Mouse (Mus musculus) hindbrain, embryonic 10.5 days (tissue): ENCODE measurements around the gene Ssu72. TPM values are rescaled to one million over a fixed set of nuclear protein-coding genes. Genes with fewer than 3 reads are reported as not detected.
A peak's percentile ranks its signal among the peaks of the same experiment; 100 is the strongest.
"Not testable (repeated sequence)": the region's sequence is repeated elsewhere in the genome, so short reads cannot be mapped to it uniquely, and the experiment has no call there.

ENCODE experiments used
- DNase-seq: peaks from one replicate; pipeline ENCODE4 v3.0.0-alpha.2; 2017; ENCODE audit warnings: low spot score
- H3K27ac ChIP-seq: fragments of 300-500 bp; sonication (generic); 2 replicates; pipeline ENCODE4 v1.5.1; 2016; ENCODE audit warnings: mild to moderate bottlenecking, moderate library complexity
- H3K27me3 ChIP-seq: fragments of 300-500 bp; sonication (generic); 2 replicates; pipeline ENCODE4 v1.6.1; 2016; ENCODE audit warnings: mild to moderate bottlenecking; ENCODE audit not compliant: poor library complexity, insufficient read depth, severe bottlenecking
- H3K36me3 ChIP-seq: fragments of 300-500 bp; sonication (generic); 2 replicates; pipeline ENCODE4 v1.6.1; 2016; ENCODE audit warnings: mild to moderate bottlenecking, moderate library complexity
- H3K4me1 ChIP-seq: fragments of 300-500 bp; sonication (generic); replicated peaks from 2 replicates; pipeline ENCODE4 v1.6.1; 2016; ENCODE audit warnings: mild to moderate bottlenecking
- H3K4me3 ChIP-seq: fragments of 300-500 bp; sonication (generic); 2 replicates; pipeline ENCODE4 v1.5.1; 2016; ENCODE audit warnings: mild to moderate bottlenecking, moderate library complexity
- H3K9me3 ChIP-seq: fragments of 300-500 bp; sonication (generic); 2 replicates; pipeline ENCODE4 v1.6.1; 2016; ENCODE audit warnings: mild to moderate bottlenecking, moderate library complexity
- WGBS: fragments of 180-500 bp; shearing (Covaris S2); methylation state at CpG from one replicate; pipeline ENCODE4 v1.1.7; 2016; 5-methylcytosine and 5-hydroxymethylcytosine counted together
- polyA plus RNA-seq: library from polyadenylated mRNA; unstranded; fragments of >200 nt; fragmentation: Nextera tagmentation; extraction: Ambion mirVana; gene quantifications from 2 replicates; pipeline ENCODE4 v1.2.1, GENCODE M21; 2016

Gene Ssu72
- polyA plus RNA-seq, 1 experiment from 2014 or later = 175 TPM

GRCm38 (mm10) chr4:155710521-155711252 lies 6.1 kb downstream of the Ssu72 start:
- Histone ChIP-seq H3K9me3 (no peaks in the 10 kb centered on the region), H3K27me3 (no peaks in the 10 kb centered on the region), H3K4me1 (peaks cover 25% of the 10 kb centered on the region), H3K36me3 (peaks cover 29% of the 10 kb centered on the region), H3K27ac (no peak overlapping the region), H3K4me3 (no peak overlapping the region)
- no peak for DNase-seq
- WGBS = 73% methylated on average over 6 of the region's 6 CpGs

GRCm38 (mm10) chr4:155721668-155722083 lies 17.1 kb downstream of the Ssu72 start:
- peak; percentile 29 for DNase-seq
- Histone ChIP-seq H3K27ac (no peak overlapping the region), H3K4me3 (no peak overlapping the region), H3K9me3 (no peaks in the 10 kb centered on the region), H3K4me1 (no peaks in the 10 kb centered on the region), H3K36me3 (peaks cover 38% of the 10 kb centered on the region), H3K27me3 (no peaks in the 10 kb centered on the region)
- 74% methylated on average over 4 of the region's 4 CpGs for WGBS

- no peaks in the 10 kb centered on the region for H3K9me3 ChIP-seq
- no peaks in the 10 kb centered on the region; the same call in 1 of the 2 replicates for H3K4me1 ChIP-seq
- H3K27ac ChIP-seq = 0 out of 2 replicates have a peak overlapping the region, but pooled peaks have one; percentile 18
- H3K4me3 ChIP-seq = no peak overlapping the region
- peaks cover 57% of the 10 kb centered on the region for H3K36me3 ChIP-seq
- no peak for DNase-seq
- H3K27me3 ChIP-seq = no peaks in the 10 kb centered on the region
- WGBS = 80% methylated on average over 2 of the region's 2 CpGs
Measured at GRCm38 (mm10) chr4:155727993-155728392, 23.4 kb downstream of the Ssu72 start.

- H3K27me3 ChIP-seq = no peaks in the 10 kb centered on the region
- WGBS = 91% methylated on average over 10 of the region's 10 CpGs
- H3K4me3 ChIP-seq = no peak overlapping the region
- H3K36me3 ChIP-seq = peaks cover 34% of the 10 kb centered on the region
- peaks cover 33% of the 10 kb centered on the region for H3K4me1 ChIP-seq
- no peak overlapping the region for H3K27ac ChIP-seq
- H3K9me3 ChIP-seq = no peaks in the 10 kb centered on the region
- no peak for DNase-seq
Measured at GRCm38 (mm10) chr4:155733267-155733666, 28.7 kb downstream of the Ssu72 start.

- H3K4me1 ChIP-seq = peaks cover 36% of the 10 kb centered on the region
- peak within 1 kb of the TSS; percentile 94 for H3K27ac ChIP-seq
- H3K36me3 ChIP-seq = peaks cover 40% of the 10 kb centered on the region
- H3K27me3 ChIP-seq = no peaks in the 10 kb centered on the region
- DNase-seq = peak; percentile 91
- H3K9me3 ChIP-seq = no peaks in the 10 kb centered on the region
- under 1% methylated on average over 35 of the region's 35 CpGs for WGBS
- peak within 1 kb of the TSS; percentile 85 for H3K4me3 ChIP-seq
Measured at GRCm38 (mm10) chr4:155734350-155734941, 29.8 kb downstream of the Ssu72 start, which contains the start of gene Tmem240. Tmem240 (plus strand) TSS chr4:155734800.

- DNase-seq = peak; percentile 55
- WGBS = under 1% methylated on average over 76 of the region's 79 CpGs
- H3K36me3 ChIP-seq = peaks cover 47% of the 10 kb centered on the region
- peaks cover 36% of the 10 kb centered on the region for H3K4me1 ChIP-seq
- peak overlapping the region; percentile 94 for H3K27ac ChIP-seq
- H3K9me3 ChIP-seq = no peaks in the 10 kb centered on the region
- H3K27me3 ChIP-seq = no peaks in the 10 kb centered on the region
- H3K4me3 ChIP-seq = peak overlapping the region; percentile 85
Measured at GRCm38 (mm10) chr4:155734951-155735702, 30.5 kb downstream of the Ssu72 start.

- Histone ChIP-seq H3K36me3 (peaks cover 49% of the 10 kb centered on the region), H3K9me3 (no peaks in the 10 kb centered on the region), H3K27me3 (no peaks in the 10 kb centered on the region), H3K27ac (peak overlapping the region; percentile 94), H3K4me1 (peaks cover 36% of the 10 kb centered on the region), H3K4me3 (peak overlapping the region; percentile 85)
- no peak for DNase-seq
- 71% methylated on average over 5 of the region's 5 CpGs for WGBS
Measured at GRCm38 (mm10) chr4:155735788-155736187, 31.2 kb downstream of the Ssu72 start.

GRCm38 (mm10) chr4:155736421-155736820 lies 31.8 kb downstream of the Ssu72 start:
- H3K27me3 ChIP-seq = no peaks in the 10 kb centered on the region
- WGBS = 93% methylated on average over 5 of the region's 5 CpGs
- H3K9me3 ChIP-seq = no peaks in the 10 kb centered on the region
- peaks cover 36% of the 10 kb centered on the region for H3K4me1 ChIP-seq
- peaks cover 49% of the 10 kb centered on the region for H3K36me3 ChIP-seq
- H3K27ac ChIP-seq = no peak overlapping the region
- DNase-seq = no peak
- H3K4me3 ChIP-seq = peak overlapping the region; percentile 85; the same call in 1 of the 2 replicates

GRCm38 (mm10) chr4:155738262-155738661 lies 33.7 kb downstream of the Ssu72 start:
- Histone ChIP-seq H3K36me3 (peaks cover 50% of the 10 kb centered on the region), H3K27ac (no peak overlapping the region)
- 67% methylated on average over 8 of the region's 8 CpGs for WGBS

GRCm38 (mm10) chr4:155739152-155739551 lies 34.6 kb downstream of the Ssu72 start:
- Histone ChIP-seq H3K27me3 (no peaks in the 10 kb centered on the region), H3K4me1 (peaks cover 27% of the 10 kb centered on the region), H3K27ac (no peak overlapping the region), H3K9me3 (no peaks in the 10 kb centered on the region), H3K36me3 (peaks cover 57% of the 10 kb centered on the region), H3K4me3 (no peak overlapping the region)
- 80% methylated on average over 6 of the region's 6 CpGs for WGBS
- DNase-seq = no peak

More at GRCm38 (mm10) chr4:155738262-155738661, 33.7 kb downstream of the Ssu72 start:
- no peaks in the 10 kb centered on the region for H3K9me3 ChIP-seq
- H3K27me3 ChIP-seq = no peaks in the 10 kb centered on the region
- DNase-seq = no peak
- peaks cover 35% of the 10 kb centered on the region for H3K4me1 ChIP-seq
- H3K4me3 ChIP-seq = no peak overlapping the region

GRCm38 (mm10) chr4:155739741-155740636 lies 35.4 kb downstream of the Ssu72 start:
- H3K36me3 ChIP-seq = peaks cover 66% of the 10 kb centered on the region
- H3K9me3 ChIP-seq = no peaks in the 10 kb centered on the region
- WGBS = 85% methylated on average over 37 of the region's 37 CpGs
- H3K4me1 ChIP-seq = peaks cover 23% of the 10 kb centered on the region
- no peak overlapping the region for H3K27ac ChIP-seq
- H3K27me3 ChIP-seq = no peaks in the 10 kb centered on the region
- DNase-seq = no peak
- no peak overlapping the region for H3K4me3 ChIP-seq

GRCm38 (mm10) chr4:155740681-155741080 lies 36.1 kb downstream of the Ssu72 start:
- 91% methylated on average over 10 of the region's 10 CpGs for WGBS
- DNase-seq, H3K27ac ChIP-seq, H3K9me3 ChIP-seq, H3K4me3 ChIP-seq, H3K27me3 ChIP-seq: not testable (repeated sequence)
- H3K4me1 ChIP-seq = peaks cover 17% of the 10 kb centered on the region
- peaks cover 73% of the 10 kb centered on the region for H3K36me3 ChIP-seq
